Mouse (Mus musculus): ENCODE results near the gene Eif2b2. TPM values are rescaled to one million over a fixed set of nuclear protein-coding genes. Genes with fewer than 3 reads are reported as not detected.

Eif2b2 gene
- total and polyA plus RNA-seq, 3 experiments: 94.9 to 143 (median 123) TPM

GRCm38 (mm10) chr12:85237553-85237952, 18.3 kb downstream of the Eif2b2 start:
- H3K27ac ChIP-seq (ENCODE audit: insufficient read depth, low read depth): no peak overlapping the region
- dilution Hi-C loops (cut with MboI; ENCODE audit: extremely low pct_ligation_motif_present, extremely low pct_unique_long_range_greater_than_20kb, low sequenced_read_pairs) (no loop called here), in situ Hi-C loops (cut with MboI; ENCODE audit: low pct_ligation_motif_present, low pct_unique_long_range_greater_than_20kb, low sequenced_read_pairs) (no loop called here)
- no peaks in the 10 kb centered on the region for H3K79me2 ChIP-seq (replicated peaks; ENCODE audit: control insufficient read depth, extremely low read depth, insufficient read depth, poor library complexity, severe bottlenecking)
- no peaks in the 10 kb centered on the region for H3K27me3 ChIP-seq (replicated peaks)
- peaks cover 11 to 69% of the 10 kb centered on the region in 2 experiments for H3K36me3 ChIP-seq (replicated peaks in 1 of 2; ENCODE audit: control insufficient read depth in 1 of 2, insufficient read depth in 1 of 2, low read length in 1 of 2)
- peaks cover 0 to 8% of the 10 kb centered on the region in 2 experiments; a peak in 2 of 4 replicates for H3K4me1 ChIP-seq (ENCODE audit: control insufficient read depth in 1 of 2, insufficient read depth in 2 of 2)
- DNase-seq (ENCODE audit: extremely low read depth): no peak
- H3K4me2 ChIP-seq (ENCODE audit: insufficient read depth, low read depth, poor library complexity, severe bottlenecking): no peak overlapping the region
- TF ChIP-seq POLR2AphosphoS2 (IDR thresholded peaks at IDR 0.05; ENCODE audit: low read depth, low read length): no peak
- no peak overlapping the region for H3K4me3 ChIP-seq (replicated peaks in 1 of 3; ENCODE audit: low read depth in 2 of 3, low read length in 2 of 3, poor library complexity in 1 of 3)
- H3K9ac ChIP-seq (ENCODE audit: insufficient read depth, low read depth): no peak overlapping the region
- no peaks in the 10 kb centered on the region for H3K9me3 ChIP-seq (replicated peaks; ENCODE audit: low read length)

GRCm38 (mm10) chr12:85252083-85252482, 32.8 kb downstream of the Eif2b2 start:
- no peak for DNase-seq (ENCODE audit: extremely low read depth)
- Histone ChIP-seq H3K27me3 (replicated peaks) (no peaks in the 10 kb centered on the region), H3K4me2 (ENCODE audit: insufficient read depth, low read depth, poor library complexity, severe bottlenecking) (no peak overlapping the region), H3K36me3 (replicated peaks in 1 of 2; ENCODE audit: control insufficient read depth in 1 of 2, insufficient read depth in 1 of 2, low read length in 1 of 2) (peaks cover 4 to 48% of the 10 kb centered on the region in 2 experiments), H3K9me3 (replicated peaks; ENCODE audit: low read length) (peaks cover 8% of the 10 kb centered on the region), H3K4me1 (ENCODE audit: control insufficient read depth in 1 of 2, insufficient read depth in 2 of 2) (peaks cover 7 to 10% of the 10 kb centered on the region in 2 experiments; a peak in 3 of 4 replicates), H3K9ac (ENCODE audit: insufficient read depth, low read depth) (no peak overlapping the region), H3K27ac (ENCODE audit: insufficient read depth, low read depth) (no peak overlapping the region), H3K4me3 (replicated peaks in 1 of 3; ENCODE audit: low read depth in 2 of 3, low read length in 2 of 3, poor library complexity in 1 of 3) (no peak overlapping the region), H3K79me2 (replicated peaks; ENCODE audit: control insufficient read depth, extremely low read depth, insufficient read depth, poor library complexity, severe bottlenecking) (no peaks in the 10 kb centered on the region)
- dilution Hi-C loops (cut with MboI; ENCODE audit: extremely low pct_ligation_motif_present, extremely low pct_unique_long_range_greater_than_20kb, low sequenced_read_pairs) (no loop called here), in situ Hi-C loops (cut with MboI; ENCODE audit: low pct_ligation_motif_present, low pct_unique_long_range_greater_than_20kb, low sequenced_read_pairs) (no loop called here)
- no peak for TF ChIP-seq RCOR1 (conservative IDR thresholded peaks at IDR 0.05; ENCODE audit: low read depth, low read length)
- no peak for TF ChIP-seq ZNF384 (IDR thresholded peaks at IDR 0.05; ENCODE audit: low read depth, low read length)
- no peak for TF ChIP-seq SIN3A (IDR thresholded peaks at IDR 0.05; ENCODE audit: low read length)
- TF ChIP-seq RAD21 (IDR thresholded peaks at IDR 0.05; ENCODE audit: low read depth, low read length): no peak
- no peak for TF ChIP-seq ZKSCAN1 (IDR thresholded peaks at IDR 0.05; ENCODE audit: borderline replicate concordance, low read depth, low read length)
- TF ChIP-seq HCFC1 (IDR thresholded peaks at IDR 0.05; ENCODE audit: low read depth, low read length): no peak
- no peak for TF ChIP-seq USF1 (IDR thresholded peaks at IDR 0.05; ENCODE audit: low read depth, low read length)
- no peak for TF ChIP-seq GABPA (IDR thresholded peaks at IDR 0.05; ENCODE audit: insufficient replicate concordance, low read depth, low read length)
- no peak for TF ChIP-seq POLR2AphosphoS2 (IDR thresholded peaks at IDR 0.05; ENCODE audit: low read depth, low read length)
- TF ChIP-seq KAT2A (IDR thresholded peaks at IDR 0.05; ENCODE audit: insufficient replicate concordance, low read length): no peak
- TF ChIP-seq E2F4 (IDR thresholded peaks at IDR 0.05; ENCODE audit: insufficient replicate concordance, low read depth, low read length): no peak
- no peak for TF ChIP-seq JUND (conservative IDR thresholded peaks at IDR 0.05; ENCODE audit: low read depth, low read length)
- no peak for TF ChIP-seq UBTF (IDR thresholded peaks at IDR 0.05; ENCODE audit: low read depth, low read length)
- TF ChIP-seq MXI1 (IDR thresholded peaks at IDR 0.05; ENCODE audit: low read depth, low read length): no peak
- TF ChIP-seq ZC3H11A (IDR thresholded peaks at IDR 0.05; ENCODE audit: low read depth, low read length): no peak
- TF ChIP-seq ELF1 (IDR thresholded peaks at IDR 0.05; ENCODE audit: low read depth, low read length): no peak
